Mouse (Mus musculus): Measurements from ENCODE around the gene Abcc8.

DNA sequence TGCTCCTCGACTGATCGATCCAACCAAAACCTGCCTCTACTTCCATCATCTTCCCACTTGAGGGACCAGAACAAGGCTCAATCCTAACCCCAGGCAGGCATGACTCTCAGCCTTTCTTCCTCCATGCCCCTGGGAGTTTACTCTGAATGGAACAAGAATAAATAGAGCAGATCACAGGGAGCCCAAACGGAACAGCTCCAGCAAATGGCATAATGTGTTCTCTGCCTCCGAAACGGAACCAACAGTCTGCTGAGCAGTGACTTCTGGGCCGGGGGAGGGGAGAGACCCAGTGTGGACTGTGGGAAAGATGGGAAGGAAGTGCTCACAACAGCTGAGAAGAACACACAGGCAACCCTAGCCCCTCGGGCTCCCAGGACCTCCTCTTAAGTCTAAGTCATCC, 22.1 kb downstream of the Abcc8 start:
- TF ChIP-seq EP300 (IDR thresholded peaks at IDR 0.05; ENCODE audit: low read length) (no peak), POLR2A (IDR thresholded peaks at IDR 0.05; ENCODE audit: low read depth, low read length) (no peak), MAX (IDR thresholded peaks at IDR 0.05; ENCODE audit: low read length) (no peak), MAFK (IDR thresholded peaks at IDR 0.05; ENCODE audit: insufficient replicate concordance, low read length) (no peak), CTCF (conservative IDR thresholded peaks at IDR 0.05 in 1 of 2, IDR thresholded peaks at IDR 0.05 in 1 of 2; ENCODE audit: low read depth in 2 of 2, low read length in 2 of 2) (no peak), ZNF384 (IDR thresholded peaks at IDR 0.05; ENCODE audit: low read depth, low read length) (no peak), CHD2 (IDR thresholded peaks at IDR 0.05; ENCODE audit: low read length) (no peak), MAZ (IDR thresholded peaks at IDR 0.05; ENCODE audit: low read depth, low read length) (no peak), MYC (IDR thresholded peaks at IDR 0.05; ENCODE audit: low read depth, low read length) (no peak), HCFC1 (IDR thresholded peaks at IDR 0.05; ENCODE audit: low read depth, low read length) (no peak), USF1 (IDR thresholded peaks at IDR 0.05; ENCODE audit: low read depth, low read length) (no peak), JUND (conservative IDR thresholded peaks at IDR 0.05; ENCODE audit: low read depth, low read length) (no peak), NRF1 (IDR thresholded peaks at IDR 0.05; ENCODE audit: low read depth, low read length) (no peak), RAD21 (IDR thresholded peaks at IDR 0.05; ENCODE audit: low read depth, low read length) (no peak)

All from CH12.LX (cell line).